Mouse (Mus musculus): ENCODE results near the gene Srcin1. TPM values are rescaled to one million over a fixed set of nuclear protein-coding genes. Genes with fewer than 3 reads are reported as not detected.

Gene Srcin1
- polyA plus RNA-seq, 1 experiment from 2014 or later, result 0.48 TPM

- ATAC-seq (ENCODE audit: low FRiP score, low read depth), result no peak
- Histone ChIP-seq H3K4me2 (replicated peaks) (peak overlapping the region; percentile 83), H3K27ac (no peak overlapping the region), H3K9ac (0 out of 2 replicates have a peak overlapping the region, but pooled peaks have one; percentile 65), H3K4me3 (peak overlapping the region; percentile 46), H3K4me1 (peaks cover 56% of the 10 kb centered on the region), H3K27me3 (peaks cover 85% of the 10 kb centered on the region), H3K36me3 (no peaks in the 10 kb centered on the region), H3K9me3 (0 out of 2 replicates have a peak, but pooled peaks cover 3% of the 10 kb centered on the region)
- WGBS, result 13% methylated on average over 35 of the region's 35 CpGs
These were observed 39.8 kb downstream of the Srcin1 start for GRCm38 (mm10) chr11:97536083-97536747.

GRCm38 (mm10) chr11:97535660-97536059, 40.3 kb downstream of the Srcin1 start:
- H3K4me3 ChIP-seq, result no peak overlapping the region
- 38% methylated on average over 5 of the region's 5 CpGs for WGBS
- peaks cover 87% of the 10 kb centered on the region for H3K27me3 ChIP-seq
- H3K9ac ChIP-seq, result no peak overlapping the region
- H3K4me1 ChIP-seq, result peaks cover 50% of the 10 kb centered on the region
- no peaks in the 10 kb centered on the region for H3K36me3 ChIP-seq
- 0 out of 2 replicates have a peak, but pooled peaks cover 3% of the 10 kb centered on the region for H3K9me3 ChIP-seq
- no peak overlapping the region for H3K4me2 ChIP-seq (replicated peaks)
- no peak overlapping the region for H3K27ac ChIP-seq
- ATAC-seq (ENCODE audit: low FRiP score, low read depth), result no peak

- 27% methylated on average over 5 of the region's 5 CpGs for WGBS
These were observed 40.7 kb downstream of the Srcin1 start for GRCm38 (mm10) chr11:97535308-97535630.

GRCm38 (mm10) chr11:97534442-97535307, 41.3 kb downstream of the Srcin1 start:
- 1% methylated on average over 95 of the region's 95 CpGs for WGBS

More at GRCm38 (mm10) chr11:97535308-97535630, 40.7 kb downstream of the Srcin1 start:
- Histone ChIP-seq H3K27ac (no peak overlapping the region), H3K27me3 (peaks cover 91% of the 10 kb centered on the region), H3K4me3 (peak overlapping the region; percentile 34), H3K4me2 (replicated peaks) (peak overlapping the region; percentile 58), H3K36me3 (no peaks in the 10 kb centered on the region), H3K9me3 (0 out of 2 replicates have a peak, but pooled peaks cover 3% of the 10 kb centered on the region), H3K9ac (no peak overlapping the region), H3K4me1 (peaks cover 46% of the 10 kb centered on the region)
- no peak for ATAC-seq (ENCODE audit: low FRiP score, low read depth)

GRCm38 (mm10) chr11:97533653-97534052, 42.3 kb downstream of the Srcin1 start:
- H3K36me3 ChIP-seq, result no peaks in the 10 kb centered on the region
- 19% methylated on average over 7 of the region's 7 CpGs for WGBS
- no peak overlapping the region; the same call in 1 of the 2 replicates for H3K4me2 ChIP-seq (replicated peaks)
- H3K27ac ChIP-seq, result no peak overlapping the region
- ATAC-seq (ENCODE audit: low FRiP score, low read depth), result no peak
- peaks cover 45% of the 10 kb centered on the region for H3K4me1 ChIP-seq
- H3K9me3 ChIP-seq, result 0 out of 2 replicates have a peak, but pooled peaks cover 3% of the 10 kb centered on the region
- no peak overlapping the region for H3K4me3 ChIP-seq
- peaks cover 91% of the 10 kb centered on the region for H3K27me3 ChIP-seq
- no peak overlapping the region for H3K9ac ChIP-seq

More at GRCm38 (mm10) chr11:97534442-97535307, 41.3 kb downstream of the Srcin1 start:
- Histone ChIP-seq H3K27ac (no peak overlapping the region), H3K36me3 (no peaks in the 10 kb centered on the region), H3K9me3 (0 out of 2 replicates have a peak, but pooled peaks cover 3% of the 10 kb centered on the region), H3K4me1 (peaks cover 45% of the 10 kb centered on the region), H3K4me3 (peak overlapping the region; percentile 34), H3K4me2 (replicated peaks) (peak overlapping the region; percentile 58), H3K9ac (peak overlapping the region; percentile 60), H3K27me3 (peaks cover 96% of the 10 kb centered on the region)
- ATAC-seq (ENCODE audit: low FRiP score, low read depth), result no peak

- ATAC-seq (ENCODE audit: low FRiP score, low read depth), result peak; percentile 21; the same call in 1 of the 2 replicates
- no peaks in the 10 kb centered on the region for H3K36me3 ChIP-seq
- H3K4me2 ChIP-seq (replicated peaks), result peak overlapping the region; percentile 82
- WGBS, result 4% methylated on average over 20 of the region's 20 CpGs
- H3K27ac ChIP-seq, result no peak overlapping the region
- peaks cover 45% of the 10 kb centered on the region for H3K4me1 ChIP-seq
- H3K4me3 ChIP-seq, result peak overlapping the region; percentile 50
- no peaks in the 10 kb centered on the region for H3K9me3 ChIP-seq
- H3K27me3 ChIP-seq, result peaks cover 89% of the 10 kb centered on the region
- no peak overlapping the region for H3K9ac ChIP-seq
These were observed 42.9 kb downstream of the Srcin1 start for GRCm38 (mm10) chr11:97532950-97533582.

- Histone ChIP-seq H3K4me1 (peaks cover 41% of the 10 kb centered on the region), H3K27me3 (peaks cover 82% of the 10 kb centered on the region), H3K4me2 (replicated peaks) (peak overlapping the region; percentile 82), H3K9me3 (no peaks in the 10 kb centered on the region), H3K9ac (no peak overlapping the region), H3K4me3 (peak overlapping the region; percentile 50), H3K27ac (no peak overlapping the region), H3K36me3 (no peaks in the 10 kb centered on the region)
- 11% methylated on average over 8 of the region's 8 CpGs for WGBS
- no peak; the same call in 1 of the 2 replicates for ATAC-seq (ENCODE audit: low FRiP score, low read depth)
These were observed 43.6 kb downstream of the Srcin1 start for GRCm38 (mm10) chr11:97532354-97532753.

- peaks cover 33% of the 10 kb centered on the region for H3K4me1 ChIP-seq
- no peak overlapping the region for H3K27ac ChIP-seq
- H3K4me3 ChIP-seq, result peak overlapping the region; percentile 50
- peak; percentile 57 for ATAC-seq (ENCODE audit: low FRiP score, low read depth)
- peak overlapping the region; percentile 82 for H3K4me2 ChIP-seq (replicated peaks)
- H3K9me3 ChIP-seq, result no peaks in the 10 kb centered on the region
- WGBS, result 7% methylated on average over 46 of the region's 46 CpGs
- peaks cover 75% of the 10 kb centered on the region for H3K27me3 ChIP-seq
- peak overlapping the region; percentile 62 for H3K9ac ChIP-seq
- no peaks in the 10 kb centered on the region for H3K36me3 ChIP-seq
These were observed 44.4 kb downstream of the Srcin1 start for GRCm38 (mm10) chr11:97531381-97532260.

GRCm38 (mm10) chr11:97530961-97531360, 45.0 kb downstream of the Srcin1 start:
- H3K36me3 ChIP-seq, result no peaks in the 10 kb centered on the region
- H3K27me3 ChIP-seq, result peaks cover 70% of the 10 kb centered on the region
- H3K27ac ChIP-seq, result no peak overlapping the region
- WGBS, result 64% methylated on average over 5 of the region's 5 CpGs
- H3K4me1 ChIP-seq, result peaks cover 29% of the 10 kb centered on the region
- ATAC-seq (ENCODE audit: low FRiP score, low read depth), result no peak
- no peak overlapping the region for H3K4me3 ChIP-seq
- no peaks in the 10 kb centered on the region for H3K9me3 ChIP-seq
- no peak overlapping the region for H3K4me2 ChIP-seq (replicated peaks)
- no peak overlapping the region for H3K9ac ChIP-seq

- Histone ChIP-seq H3K4me2 (replicated peaks) (no peak overlapping the region), H3K36me3 (no peaks in the 10 kb centered on the region), H3K9ac (no peak overlapping the region), H3K27ac (no peak overlapping the region), H3K4me1 (peaks cover 29% of the 10 kb centered on the region), H3K4me3 (no peak overlapping the region), H3K9me3 (no peaks in the 10 kb centered on the region), H3K27me3 (peaks cover 62% of the 10 kb centered on the region)
- WGBS, result 81% methylated on average over 5 of the region's 6 CpGs
- no peak for ATAC-seq (ENCODE audit: low FRiP score, low read depth)
These were observed 45.9 kb downstream of the Srcin1 start for GRCm38 (mm10) chr11:97530069-97530468.

- 70% methylated on average over 18 of the region's 18 CpGs for WGBS
- Histone ChIP-seq H3K4me2 (replicated peaks) (no peak overlapping the region), H3K4me1 (peaks cover 29% of the 10 kb centered on the region), H3K36me3 (no peaks in the 10 kb centered on the region), H3K27ac (no peak overlapping the region), H3K27me3 (peaks cover 45% of the 10 kb centered on the region), H3K9ac (no peak overlapping the region), H3K4me3 (no peak overlapping the region), H3K9me3 (no peaks in the 10 kb centered on the region)
- ATAC-seq (ENCODE audit: low FRiP score, low read depth), result no peak
These were observed 47.6 kb downstream of the Srcin1 start for GRCm38 (mm10) chr11:97528282-97528808.
